Mouse (Mus musculus): ENCODE results near the gene Ogt. TPM values are rescaled to one million over a fixed set of nuclear protein-coding genes. Genes with fewer than 3 reads are reported as not detected.

Gene Ogt
- 232 and 246 TPM in 2 replicates for polyA plus RNA-seq (2014; fragmentation: Nextera tagmentation; extraction: Ambion mirVana)

- Histone ChIP-seq H3K27ac (ENCODE audit: low read depth, low read length) (peak within 1 kb of the TSS; percentile 61), H3K9ac (ENCODE audit: low read length) (peak within 1 kb of the TSS; percentile 80), H3K36me3 (ENCODE audit: control insufficient read depth, insufficient read depth, low read length) (no peaks in the 10 kb centered on the region), H3K4me3 (ENCODE audit: low read depth, low read length) (peak within 1 kb of the TSS; percentile 70), H3K4me2 (ENCODE audit: low read depth) (peak within 1 kb of the TSS; percentile 63), H3K9me3 (ENCODE audit: control insufficient read depth, low read length) (no peaks in the 10 kb centered on the region), H3K4me1 (ENCODE audit: control insufficient read depth, insufficient read depth, low read length) (no peaks in the 10 kb centered on the region), H3K27me3 (ENCODE audit: control insufficient read depth, insufficient read depth, low read length) (no peaks in the 10 kb centered on the region)
- ATAC-seq (ENCODE audit: insufficient read depth, low FRiP score, low TSS enrichment) (peak; percentile 91), DNase-seq (ENCODE audit: low spot score) (peak; percentile 86)
- 11% methylated on average over 23 of the region's 24 CpGs for WGBS
Observed at GRCm38 (mm10) chrX:101639741-101640166, at the start of gene Ogt. Gene Ogt, plus strand, starts transcription at chrX:101640060.

- ATAC-seq (ENCODE audit: insufficient read depth, low FRiP score, low TSS enrichment) (no peak), DNase-seq (ENCODE audit: low spot score) (no peak)
- no peaks in the 10 kb centered on the region for H3K9me3 ChIP-seq (ENCODE audit: control insufficient read depth, low read length)
- no peaks in the 10 kb centered on the region for H3K36me3 ChIP-seq (ENCODE audit: control insufficient read depth, insufficient read depth, low read length)
- H3K4me3 ChIP-seq (ENCODE audit: low read depth, low read length) = no peak overlapping the region
- no peaks in the 10 kb centered on the region for H3K4me1 ChIP-seq (ENCODE audit: control insufficient read depth, insufficient read depth, low read length)
- H3K27me3 ChIP-seq (ENCODE audit: control insufficient read depth, insufficient read depth, low read length) = no peaks in the 10 kb centered on the region
- no peak overlapping the region for H3K4me2 ChIP-seq (ENCODE audit: low read depth)
- 93% methylated on average over 3 of the region's 3 CpGs for WGBS
- H3K27ac ChIP-seq (ENCODE audit: low read depth, low read length) = no peak overlapping the region
- no peak overlapping the region for H3K9ac ChIP-seq (ENCODE audit: low read length)
Observed at GRCm38 (mm10) chrX:101616183-101616582, 23.7 kb upstream of the Ogt start.

GRCm38 (mm10) chrX:101617889-101618288 lies 22.0 kb upstream of the Ogt start:
- no peak overlapping the region for H3K4me2 ChIP-seq (ENCODE audit: low read depth)
- no peaks in the 10 kb centered on the region for H3K36me3 ChIP-seq (ENCODE audit: control insufficient read depth, insufficient read depth, low read length)
- H3K9ac ChIP-seq (ENCODE audit: low read length) = no peak overlapping the region
- no peak for DNase-seq (ENCODE audit: low spot score)
- no peak overlapping the region for H3K4me3 ChIP-seq (ENCODE audit: low read depth, low read length)
- 75% methylated on average over 10 of the region's 10 CpGs for WGBS
- no peaks in the 10 kb centered on the region for H3K4me1 ChIP-seq (ENCODE audit: control insufficient read depth, insufficient read depth, low read length)
- no peak for ATAC-seq (ENCODE audit: insufficient read depth, low FRiP score, low TSS enrichment)
- no peaks in the 10 kb centered on the region for H3K27me3 ChIP-seq (ENCODE audit: control insufficient read depth, insufficient read depth, low read length)
- H3K27ac ChIP-seq (ENCODE audit: low read depth, low read length) = no peak overlapping the region
- no peaks in the 10 kb centered on the region for H3K9me3 ChIP-seq (ENCODE audit: control insufficient read depth, low read length)

GRCm38 (mm10) chrX:101620317-101620716 lies 19.5 kb upstream of the Ogt start:
- Histone ChIP-seq H3K4me2 (ENCODE audit: low read depth) (no peak overlapping the region), H3K4me1 (ENCODE audit: control insufficient read depth, insufficient read depth, low read length) (no peaks in the 10 kb centered on the region), H3K27me3 (ENCODE audit: control insufficient read depth, insufficient read depth, low read length) (no peaks in the 10 kb centered on the region), H3K36me3 (ENCODE audit: control insufficient read depth, insufficient read depth, low read length) (no peaks in the 10 kb centered on the region), H3K9ac (ENCODE audit: low read length) (no peak overlapping the region), H3K9me3 (ENCODE audit: control insufficient read depth, low read length) (no peaks in the 10 kb centered on the region), H3K4me3 (ENCODE audit: low read depth, low read length) (no peak overlapping the region), H3K27ac (ENCODE audit: low read depth, low read length) (no peak overlapping the region)
- DNase-seq (ENCODE audit: low spot score) (no peak), ATAC-seq (ENCODE audit: insufficient read depth, low FRiP score, low TSS enrichment) (no peak)
- 69% methylated on average over 6 of the region's 6 CpGs for WGBS

GRCm38 (mm10) chrX:101622539-101622938 lies 17.3 kb upstream of the Ogt start:
- no peak for ATAC-seq (ENCODE audit: insufficient read depth, low FRiP score, low TSS enrichment)
- no peaks in the 10 kb centered on the region for H3K36me3 ChIP-seq (ENCODE audit: control insufficient read depth, insufficient read depth, low read length)
- no peak overlapping the region for H3K4me2 ChIP-seq (ENCODE audit: low read depth)
- 71% methylated on average over 3 of the region's 3 CpGs for WGBS
- no peaks in the 10 kb centered on the region for H3K9me3 ChIP-seq (ENCODE audit: control insufficient read depth, low read length)
- no peak for DNase-seq (ENCODE audit: low spot score)
- no peak overlapping the region for H3K27ac ChIP-seq (ENCODE audit: low read depth, low read length)
- H3K4me3 ChIP-seq (ENCODE audit: low read depth, low read length) = no peak overlapping the region
- no peaks in the 10 kb centered on the region for H3K4me1 ChIP-seq (ENCODE audit: control insufficient read depth, insufficient read depth, low read length)
- no peak overlapping the region for H3K9ac ChIP-seq (ENCODE audit: low read length)
- H3K27me3 ChIP-seq (ENCODE audit: control insufficient read depth, insufficient read depth, low read length) = no peaks in the 10 kb centered on the region

GRCm38 (mm10) chrX:101636821-101637525 lies 2.9 kb upstream of the Ogt start:
- Histone ChIP-seq H3K27me3 (ENCODE audit: control insufficient read depth, insufficient read depth, low read length) (no peaks in the 10 kb centered on the region), H3K4me2 (ENCODE audit: low read depth) (no peak overlapping the region), H3K27ac (ENCODE audit: low read depth, low read length) (no peak overlapping the region), H3K4me3 (ENCODE audit: low read depth, low read length) (no peak overlapping the region), H3K9ac (ENCODE audit: low read length) (no peak overlapping the region), H3K9me3 (ENCODE audit: control insufficient read depth, low read length) (no peaks in the 10 kb centered on the region), H3K36me3 (ENCODE audit: control insufficient read depth, insufficient read depth, low read length) (no peaks in the 10 kb centered on the region), H3K4me1 (ENCODE audit: control insufficient read depth, insufficient read depth, low read length) (no peaks in the 10 kb centered on the region)
- ATAC-seq (ENCODE audit: insufficient read depth, low FRiP score, low TSS enrichment) (no peak), DNase-seq (ENCODE audit: low spot score) (no peak)
- WGBS = 33% methylated on average over 8 of the region's 9 CpGs

- Histone ChIP-seq H3K27ac (ENCODE audit: low read depth, low read length) (no peak overlapping the region), H3K4me2 (ENCODE audit: low read depth) (peak overlapping the region; percentile 40; the same call in 1 of the 2 replicates), H3K27me3 (ENCODE audit: control insufficient read depth, insufficient read depth, low read length) (no peaks in the 10 kb centered on the region), H3K36me3 (ENCODE audit: control insufficient read depth, insufficient read depth, low read length) (no peaks in the 10 kb centered on the region), H3K9me3 (ENCODE audit: control insufficient read depth, low read length) (no peaks in the 10 kb centered on the region), H3K4me3 (ENCODE audit: low read depth, low read length) (peak overlapping the region; percentile 70; the same call in 1 of the 2 replicates), H3K4me1 (ENCODE audit: control insufficient read depth, insufficient read depth, low read length) (no peaks in the 10 kb centered on the region), H3K9ac (ENCODE audit: low read length) (no peak overlapping the region)
- DNase-seq (ENCODE audit: low spot score) (no peak), ATAC-seq (ENCODE audit: insufficient read depth, low FRiP score, low TSS enrichment) (no peak)
- 27% methylated on average over 3 of the region's 3 CpGs for WGBS
Observed at GRCm38 (mm10) chrX:101638856-101639255, 1.0 kb upstream of the Ogt start.

GRCm38 (mm10) chrX:101639306-101639705 lies 554 bp upstream of the Ogt start:
- H3K27me3 ChIP-seq (ENCODE audit: control insufficient read depth, insufficient read depth, low read length) = no peaks in the 10 kb centered on the region
- no peak overlapping the region for H3K27ac ChIP-seq (ENCODE audit: low read depth, low read length)
- no peaks in the 10 kb centered on the region for H3K36me3 ChIP-seq (ENCODE audit: control insufficient read depth, insufficient read depth, low read length)
- no peak; the same call in 1 of the 2 replicates for ATAC-seq (ENCODE audit: insufficient read depth, low FRiP score, low TSS enrichment)
- no peaks in the 10 kb centered on the region for H3K9me3 ChIP-seq (ENCODE audit: control insufficient read depth, low read length)
- peak overlapping the region; percentile 40 for H3K4me2 ChIP-seq (ENCODE audit: low read depth)
- 0 out of 2 replicates have a peak overlapping the region, but pooled peaks have one; percentile 35 for H3K9ac ChIP-seq (ENCODE audit: low read length)
- WGBS = 15% methylated on average over 13 of the region's 13 CpGs
- DNase-seq (ENCODE audit: low spot score) = no peak
- no peaks in the 10 kb centered on the region for H3K4me1 ChIP-seq (ENCODE audit: control insufficient read depth, insufficient read depth, low read length)
- H3K4me3 ChIP-seq (ENCODE audit: low read depth, low read length) = peak overlapping the region; percentile 70

Data from neural tube, embryonic 11.5 days (tissue).